Mouse (Mus musculus) heart, postnatal 0 days (tissue): Measurements from ENCODE around the gene Sema3d.

Experiments used
- CTCF ChIP-seq: IDR thresholded peaks from 2 replicates; pipeline ENCODE4 v1.5.1; 2016; ENCODE audit warnings: antibody characterized with exemption, control low read depth, low read depth
- EP300 ChIP-seq: IDR thresholded peaks from 2 replicates; pipeline ENCODE4 v1.6.1; 2016; ENCODE audit warnings: antibody characterized with exemption, low read depth

DNA sequence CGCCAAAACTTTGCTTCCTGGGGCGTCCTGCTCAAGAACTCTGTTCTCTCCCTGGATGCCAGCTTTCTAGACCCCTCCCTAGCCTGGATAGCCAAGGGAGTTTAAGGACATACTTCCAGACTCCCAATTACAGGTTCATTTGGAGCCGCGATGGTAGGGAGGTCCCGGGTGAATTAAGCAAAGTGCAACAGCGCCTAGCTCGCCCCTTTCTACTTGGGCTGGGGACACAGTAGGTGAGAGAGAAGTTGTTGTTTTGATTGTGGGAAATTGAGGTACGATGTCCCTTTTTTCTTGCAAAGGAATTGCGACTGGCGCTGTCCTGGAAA, 738 bp downstream of the Sema3d start:
- TF ChIP-seq CTCF (no peak), EP300 (no peak)
